Mouse (Mus musculus) retina, embryonic 14.5 days (tissue): ENCODE data around the gene Gm10696.
"Not testable (repeated sequence)": the region's sequence is repeated elsewhere in the genome, so short reads cannot be mapped to it uniquely, and the experiment has no call there.

Source experiments
- DNase-seq: peaks from one replicate; pipeline ENCODE4 v3.0.0-alpha.2; 2015; ENCODE audit warnings: low spot score

Gm10696 gene

DNA sequence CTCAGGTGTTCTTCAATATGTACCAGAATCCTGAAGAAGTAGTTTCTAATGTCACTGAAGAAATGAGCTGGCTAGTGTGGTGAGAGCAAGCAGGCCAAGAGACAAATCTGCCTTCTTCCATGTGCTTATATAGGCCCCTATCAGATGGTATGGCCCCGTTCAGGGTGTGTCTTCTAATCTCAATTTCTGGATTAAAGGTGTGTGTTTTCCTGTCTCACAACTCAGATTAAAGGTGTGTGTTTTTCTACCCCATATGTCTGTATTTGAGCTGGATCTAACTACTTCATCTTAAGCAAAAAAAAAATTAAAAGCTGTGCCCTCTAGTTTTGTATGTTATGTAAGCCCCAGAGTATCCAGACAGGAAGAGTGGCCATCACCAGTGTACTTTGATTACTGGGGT, at the start of gene Gm10696:
Gm10696 (minus strand) TSS at position 101 of the 400 bp plus-strand sequence.
- not testable (repeated sequence) for DNase-seq

- not testable (repeated sequence) for DNase-seq
Measured at GRCm38 (mm10) chr3:94196414-94196813, 18.4 kb upstream of the Gm10696 start, which contains the start of gene Gm5286. Gene Gm5286 (plus strand): TSS chr3:94196714.

- DNase-seq: not testable (repeated sequence)
Measured at GRCm38 (mm10) chr3:94167351-94167750, 10.6 kb downstream of the Gm10696 start.
